Mouse (Mus musculus): ENCODE measurements around the gene Rp2. TPM values are rescaled to one million over a fixed set of nuclear protein-coding genes. Genes with fewer than 3 reads are reported as not detected.

Gene Rp2
- total and polyA plus RNA-seq, 2 experiments from 2014 or later: 8.4 to 14.5 TPM

GRCm38 (mm10) chrX:20414885-20415622 is 50.8 kb downstream of the Rp2 start:
- DNase-seq (ENCODE audit: low spot score): peak; percentile 48
- Histone ChIP-seq H3K4me2 (ENCODE audit: low read depth, low read length, poor library complexity, severe bottlenecking) (no peak overlapping the region), H3K4me1 (ENCODE audit: insufficient read depth, low read length) (no peaks in the 10 kb centered on the region), H3K9ac (replicated peaks; ENCODE audit: low read length, poor library complexity, severe bottlenecking) (no peak overlapping the region), H3K36me3 (ENCODE audit: insufficient read depth, low read length) (no peaks in the 10 kb centered on the region), H3K9me3 (ENCODE audit: low read length) (no peaks in the 10 kb centered on the region), H3K27ac (ENCODE audit: low read depth, low read length) (no peak overlapping the region), H3K4me3 (ENCODE audit: low read depth, low read length) (no peak overlapping the region), H3K27me3 (ENCODE audit: insufficient read depth, low read length) (no peaks in the 10 kb centered on the region)
- TF ChIP-seq CTCF (IDR thresholded peaks at IDR 0.05): no peak
- ATAC-seq (ENCODE audit: low FRiP score): no peak
- 62% methylated on average over 10 of the region's 10 CpGs for WGBS

GRCm38 (mm10) chrX:20418461-20418860 is 54.2 kb downstream of the Rp2 start:
- Histone ChIP-seq H3K4me3 (ENCODE audit: low read depth, low read length) (no peak overlapping the region), H3K9ac (replicated peaks; ENCODE audit: low read length, poor library complexity, severe bottlenecking) (no peak overlapping the region), H3K4me1 (ENCODE audit: insufficient read depth, low read length) (no peaks in the 10 kb centered on the region), H3K36me3 (ENCODE audit: insufficient read depth, low read length) (no peaks in the 10 kb centered on the region), H3K27ac (ENCODE audit: low read depth, low read length) (no peak overlapping the region), H3K9me3 (ENCODE audit: low read length) (no peaks in the 10 kb centered on the region), H3K4me2 (ENCODE audit: low read depth, low read length, poor library complexity, severe bottlenecking) (no peak overlapping the region), H3K27me3 (ENCODE audit: insufficient read depth, low read length) (no peaks in the 10 kb centered on the region)
- 80% methylated on average over 2 of the region's 2 CpGs for WGBS
- no peak for DNase-seq (ENCODE audit: low spot score)
- TF ChIP-seq CTCF (IDR thresholded peaks at IDR 0.05): no peak
- ATAC-seq (ENCODE audit: low FRiP score): no peak

GRCm38 (mm10) chrX:20419536-20419935 is 55.3 kb downstream of the Rp2 start:
- no peaks in the 10 kb centered on the region for H3K27me3 ChIP-seq (ENCODE audit: insufficient read depth, low read length)
- no peak for ATAC-seq (ENCODE audit: low FRiP score)
- H3K4me2 ChIP-seq (ENCODE audit: low read depth, low read length, poor library complexity, severe bottlenecking): no peak overlapping the region
- DNase-seq (ENCODE audit: low spot score): no peak
- H3K27ac ChIP-seq (ENCODE audit: low read depth, low read length): no peak overlapping the region
- TF ChIP-seq CTCF (IDR thresholded peaks at IDR 0.05): no peak
- no peak overlapping the region for H3K4me3 ChIP-seq (ENCODE audit: low read depth, low read length)
- no peaks in the 10 kb centered on the region for H3K9me3 ChIP-seq (ENCODE audit: low read length)
- WGBS: 87% methylated on average over 4 of the region's 4 CpGs
- no peaks in the 10 kb centered on the region for H3K4me1 ChIP-seq (ENCODE audit: insufficient read depth, low read length)
- no peak overlapping the region for H3K9ac ChIP-seq (replicated peaks; ENCODE audit: low read length, poor library complexity, severe bottlenecking)
- H3K36me3 ChIP-seq (ENCODE audit: insufficient read depth, low read length): no peaks in the 10 kb centered on the region

- H3K4me2 ChIP-seq (ENCODE audit: low read depth, low read length, poor library complexity, severe bottlenecking): peak within 1 kb of the TSS; percentile 52
- ATAC-seq (ENCODE audit: low FRiP score) (peak; percentile 93), DNase-seq (ENCODE audit: low spot score) (peak; percentile 78)
- no peaks in the 10 kb centered on the region for H3K27me3 ChIP-seq (ENCODE audit: insufficient read depth, low read length)
- no peaks in the 10 kb centered on the region for H3K4me1 ChIP-seq (ENCODE audit: insufficient read depth, low read length)
- peak within 1 kb of the TSS; percentile 57 for H3K4me3 ChIP-seq (ENCODE audit: low read depth, low read length)
- H3K9me3 ChIP-seq (ENCODE audit: low read length): no peaks in the 10 kb centered on the region
- H3K27ac ChIP-seq (ENCODE audit: low read depth, low read length): peak within 1 kb of the TSS; percentile 74
- TF ChIP-seq CTCF (IDR thresholded peaks at IDR 0.05): peak; percentile 31; the same call in 1 of the 2 replicates
- H3K36me3 ChIP-seq (ENCODE audit: insufficient read depth, low read length): no peaks in the 10 kb centered on the region
- WGBS: 22% methylated on average over 16 of the region's 67 CpGs
- H3K9ac ChIP-seq (replicated peaks; ENCODE audit: low read length, poor library complexity, severe bottlenecking): peak within 1 kb of the TSS; percentile 67
Measured at GRCm38 (mm10) chrX:20425140-20425838, 61.0 kb downstream of the Rp2 start, which contains the start of gene Jade3. Gene Jade3, plus strand, starts transcription at chrX:20425688.

- WGBS: 23% methylated on average over 44 of the region's 51 CpGs
- Histone ChIP-seq H3K4me2 (ENCODE audit: low read depth, low read length, poor library complexity, severe bottlenecking) (peak overlapping the region; percentile 52), H3K9me3 (ENCODE audit: low read length) (no peaks in the 10 kb centered on the region), H3K4me1 (ENCODE audit: insufficient read depth, low read length) (no peaks in the 10 kb centered on the region), H3K27ac (ENCODE audit: low read depth, low read length) (peak overlapping the region; percentile 74), H3K27me3 (ENCODE audit: insufficient read depth, low read length) (no peaks in the 10 kb centered on the region), H3K36me3 (ENCODE audit: insufficient read depth, low read length) (no peaks in the 10 kb centered on the region), H3K4me3 (ENCODE audit: low read depth, low read length) (peak overlapping the region; percentile 57), H3K9ac (replicated peaks; ENCODE audit: low read length, poor library complexity, severe bottlenecking) (peak overlapping the region; percentile 67)
- peak; percentile 49 for ATAC-seq (ENCODE audit: low FRiP score)
- peak; percentile 3 for DNase-seq (ENCODE audit: low spot score)
- TF ChIP-seq CTCF (IDR thresholded peaks at IDR 0.05): peak; percentile 53
Measured at GRCm38 (mm10) chrX:20425839-20426449, 61.7 kb downstream of the Rp2 start.

Other genes starting within 250 kb of the Rp2 start
- gene Slc9a7, start 72.7 kb upstream of the Rp2 start, total RNA-seq (2014; rRNA removed): 89.7 and 94.6 TPM in 2 replicates
- gene Slc9a7, start 72.7 kb upstream of the Rp2 start, polyA plus RNA-seq (2015; fragmentation: Nextera tagmentation; extraction: Ambion mirVana): 13.3 and 13.5 TPM in 2 replicates
- 8.1 and 11.2 TPM in 2 replicates for gene Jade3, start 61.2 kb downstream of the Rp2 start, total RNA-seq (2014; rRNA removed)
- 2.3 and 2.6 TPM in 2 replicates for gene Jade3, start 61.2 kb downstream of the Rp2 start, polyA plus RNA-seq (2015; fragmentation: Nextera tagmentation; extraction: Ambion mirVana)
- 0.11 and 0.19 TPM in 2 replicates for gene Rgn, start 185.3 kb downstream of the Rp2 start, total RNA-seq (2014; rRNA removed)
- 0.83 and 1.1 TPM in 2 replicates for gene Rgn, start 185.3 kb downstream of the Rp2 start, polyA plus RNA-seq (2015; fragmentation: Nextera tagmentation; extraction: Ambion mirVana)